Mouse (Mus musculus): Measurements from ENCODE around the gene Pdcd1lg2.

DNA sequence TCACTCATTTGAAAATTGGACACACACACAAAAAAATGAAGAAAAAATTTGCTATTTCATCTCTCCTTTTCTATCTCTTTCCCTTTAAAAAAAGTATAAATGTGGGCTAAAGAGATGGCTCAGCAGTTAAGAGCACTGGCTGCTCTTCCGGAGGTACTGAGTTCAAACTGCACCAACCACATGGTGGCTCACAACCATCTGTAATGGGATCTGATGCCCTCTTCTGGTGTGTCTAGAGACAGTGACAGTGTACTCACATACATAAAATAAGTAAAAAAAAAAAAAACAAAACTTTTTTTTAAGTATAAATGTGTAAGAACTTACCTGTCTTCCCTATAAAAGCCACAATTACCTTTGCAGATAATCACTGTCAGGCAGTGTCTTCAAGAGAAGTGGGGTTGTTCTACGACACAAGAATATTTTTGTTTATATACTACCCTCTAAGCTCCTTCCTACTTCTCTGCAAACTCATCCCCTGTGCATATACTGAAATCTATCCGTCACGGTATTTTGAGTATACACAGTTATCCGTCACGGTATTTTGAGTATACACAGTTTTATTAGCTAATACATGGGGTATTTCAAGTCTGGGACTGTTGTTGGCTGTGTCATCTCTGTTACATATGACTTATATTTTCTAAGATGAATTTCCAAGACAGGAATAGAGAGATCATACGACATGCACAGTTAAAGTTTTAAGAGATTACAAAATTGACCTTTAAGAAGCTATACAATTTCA, 40.0 kb upstream of the Pdcd1lg2 start:
- TF ChIP-seq CTCF (IDR thresholded peaks at IDR 0.05; ENCODE audit: low read depth, low read length) (no peak; the same call in 1 of the 2 replicates), POLR2A (IDR thresholded peaks at IDR 0.05; ENCODE audit: borderline replicate concordance, low read depth, low read length) (no peak)

Data from bone marrow macrophage, adult 2 months (primary cell).